Mouse (Mus musculus) lung, embryonic 16.5 days (tissue): ENCODE data around the gene Ryr2. TPM values are rescaled to one million over a fixed set of nuclear protein-coding genes. Genes with fewer than 3 reads are reported as not detected.

Experiments
- ATAC-seq: fragments of 200-750 bp; cut with Nextera tagmentation; 2 replicates; pipeline ENCODE4 v1.8.0; 2017; ENCODE audit warnings: low read depth, mild to moderate bottlenecking, moderate library complexity
- H3K27ac ChIP-seq: fragments of 300-500 bp; sonication (generic); 2 replicates; pipeline ENCODE4 v1.5.1; 2014; ENCODE audit warnings: mild to moderate bottlenecking, control low read depth, low read length
- H3K27me3 ChIP-seq: fragments of 300-500 bp; sonication (generic); 2 replicates; pipeline ENCODE4 v1.6.1; 2014; ENCODE audit warnings: low read depth, low read length, mixed read lengths; ENCODE audit not compliant: control insufficient read depth, insufficient read depth
- H3K36me3 ChIP-seq: fragments of 300-500 bp; sonication (generic); 2 replicates; pipeline ENCODE4 v1.6.1; 2014; ENCODE audit warnings: low read length; ENCODE audit not compliant: control insufficient read depth, insufficient read depth
- H3K4me1 ChIP-seq: fragments of 300-500 bp; sonication (generic); replicated peaks from 2 replicates; pipeline ENCODE4 v1.6.1; 2014; ENCODE audit warnings: low read length, mixed read lengths; ENCODE audit not compliant: control insufficient read depth, insufficient read depth
- H3K4me2 ChIP-seq: fragments of 300-500 bp; sonication (generic); 2 replicates; pipeline ENCODE4 v1.6.1; 2014; ENCODE audit warnings: low read depth, low read length, control low read depth
- H3K4me3 ChIP-seq: fragments of 300-500 bp; sonication (generic); 2 replicates; pipeline ENCODE4 v1.5.1; 2014; ENCODE audit warnings: mild to moderate bottlenecking, low read length, control low read depth
- H3K9ac ChIP-seq: fragments of 300-500 bp; sonication (generic); 2 replicates; pipeline ENCODE4 v1.6.1; 2014; ENCODE audit warnings: low read length, control low read depth
- H3K9me3 ChIP-seq: fragments of 300-500 bp; sonication (generic); 2 replicates; pipeline ENCODE4 v1.6.1; 2016; ENCODE audit warnings: low read length; ENCODE audit not compliant: control insufficient read depth
- WGBS: fragments of 180-500 bp; shearing (Covaris S2); extraction: QIAGEN DNeasy Blood & Tissue Kit; methylation state at CpG from one replicate; pipeline ENCODE4 v1.1.7; 2014; 5-methylcytosine and 5-hydroxymethylcytosine counted together
- polyA plus RNA-seq: library from polyadenylated mRNA; unstranded; fragments of >200 nt; fragmentation: Nextera tagmentation; extraction: Ambion mirVana; gene quantifications from 2 replicates; pipeline ENCODE4 v1.2.1, GENCODE M21; 2015

Gene Ryr2
- polyA plus RNA-seq, 1 experiment from 2014 or later, result 1.5 TPM

- H3K9ac ChIP-seq, result no peak overlapping the region
- no peak overlapping the region for H3K4me2 ChIP-seq
- no peaks in the 10 kb centered on the region for H3K9me3 ChIP-seq
- ATAC-seq, result no peak
- H3K4me3 ChIP-seq, result no peak overlapping the region
- no peaks in the 10 kb centered on the region for H3K36me3 ChIP-seq
- no peaks in the 10 kb centered on the region for H3K4me1 ChIP-seq
- WGBS, result 52% methylated on average over 2 of the region's 2 CpGs
- H3K27ac ChIP-seq, result no peak overlapping the region
- no peaks in the 10 kb centered on the region for H3K27me3 ChIP-seq
Observed at GRCm38 (mm10) chr13:11900631-11901030, 206.1 kb downstream of the Ryr2 start.

GRCm38 (mm10) chr13:11895631-11896030 lies 211.1 kb downstream of the Ryr2 start:
- no peak overlapping the region for H3K27ac ChIP-seq
- H3K4me3 ChIP-seq, result no peak overlapping the region
- H3K36me3 ChIP-seq, result no peaks in the 10 kb centered on the region
- no peak overlapping the region for H3K4me2 ChIP-seq
- H3K27me3 ChIP-seq, result no peaks in the 10 kb centered on the region
- 81% methylated on average over 1 of the region's 1 CpGs for WGBS
- H3K4me1 ChIP-seq, result no peaks in the 10 kb centered on the region
- H3K9ac ChIP-seq, result no peak overlapping the region
- H3K9me3 ChIP-seq, result no peaks in the 10 kb centered on the region
- no peak for ATAC-seq

- ATAC-seq, result no peak
- H3K9ac ChIP-seq, result no peak overlapping the region
- H3K36me3 ChIP-seq, result no peaks in the 10 kb centered on the region
- no peaks in the 10 kb centered on the region for H3K4me1 ChIP-seq
- WGBS, result 88% methylated on average over 3 of the region's 3 CpGs
- no peak overlapping the region for H3K27ac ChIP-seq
- no peaks in the 10 kb centered on the region for H3K9me3 ChIP-seq
- no peak overlapping the region for H3K4me3 ChIP-seq
- H3K27me3 ChIP-seq, result no peaks in the 10 kb centered on the region
- H3K4me2 ChIP-seq, result no peak overlapping the region
Observed at GRCm38 (mm10) chr13:11891739-11892138, 215.0 kb downstream of the Ryr2 start.

- Histone ChIP-seq H3K36me3 (no peaks in the 10 kb centered on the region), H3K4me3 (no peak overlapping the region), H3K9ac (no peak overlapping the region), H3K9me3 (no peaks in the 10 kb centered on the region), H3K4me1 (no peaks in the 10 kb centered on the region), H3K4me2 (no peak overlapping the region), H3K27me3 (no peaks in the 10 kb centered on the region), H3K27ac (no peak overlapping the region)
- no peak for ATAC-seq
- WGBS, result 55% methylated on average over 3 of the region's 3 CpGs
Observed at GRCm38 (mm10) chr13:11891115-11891514, 215.6 kb downstream of the Ryr2 start.

DNA sequence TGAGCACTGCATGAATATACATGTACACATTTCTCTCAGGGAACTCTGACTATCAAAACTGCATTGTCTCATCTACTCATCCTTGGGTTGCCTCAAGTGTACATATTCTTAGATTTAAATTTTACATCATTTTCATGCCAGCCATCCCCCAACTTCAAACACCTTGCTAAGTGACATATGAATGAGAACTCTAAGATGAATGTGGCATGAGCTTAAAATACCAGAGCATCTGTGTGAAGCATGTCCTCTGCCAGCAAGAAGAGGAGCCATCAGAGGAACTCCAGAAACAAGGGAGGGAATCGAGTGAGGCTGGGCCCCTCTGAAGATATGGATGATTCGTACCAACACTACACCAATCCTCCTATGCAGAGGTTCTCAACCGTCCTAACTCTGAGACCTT lies 222.6 kb downstream of the Ryr2 start:
- Histone ChIP-seq H3K36me3 (no peaks in the 10 kb centered on the region), H3K27ac (no peak overlapping the region), H3K4me2 (no peak overlapping the region), H3K27me3 (no peaks in the 10 kb centered on the region), H3K9me3 (no peaks in the 10 kb centered on the region), H3K9ac (no peak overlapping the region), H3K4me3 (no peak overlapping the region), H3K4me1 (no peaks in the 10 kb centered on the region)
- no peak for ATAC-seq
- 87% methylated on average over 3 of the region's 3 CpGs for WGBS

GRCm38 (mm10) chr13:11882359-11882758 lies 224.4 kb downstream of the Ryr2 start:
- WGBS, result 83% methylated on average over 4 of the region's 4 CpGs
- no peak overlapping the region for H3K4me2 ChIP-seq
- no peak for ATAC-seq
- H3K27me3 ChIP-seq, result no peaks in the 10 kb centered on the region
- H3K9me3 ChIP-seq, result no peaks in the 10 kb centered on the region
- H3K27ac ChIP-seq, result no peak overlapping the region
- no peak overlapping the region for H3K4me3 ChIP-seq
- H3K4me1 ChIP-seq, result no peaks in the 10 kb centered on the region
- no peaks in the 10 kb centered on the region for H3K36me3 ChIP-seq
- H3K9ac ChIP-seq, result no peak overlapping the region

DNA sequence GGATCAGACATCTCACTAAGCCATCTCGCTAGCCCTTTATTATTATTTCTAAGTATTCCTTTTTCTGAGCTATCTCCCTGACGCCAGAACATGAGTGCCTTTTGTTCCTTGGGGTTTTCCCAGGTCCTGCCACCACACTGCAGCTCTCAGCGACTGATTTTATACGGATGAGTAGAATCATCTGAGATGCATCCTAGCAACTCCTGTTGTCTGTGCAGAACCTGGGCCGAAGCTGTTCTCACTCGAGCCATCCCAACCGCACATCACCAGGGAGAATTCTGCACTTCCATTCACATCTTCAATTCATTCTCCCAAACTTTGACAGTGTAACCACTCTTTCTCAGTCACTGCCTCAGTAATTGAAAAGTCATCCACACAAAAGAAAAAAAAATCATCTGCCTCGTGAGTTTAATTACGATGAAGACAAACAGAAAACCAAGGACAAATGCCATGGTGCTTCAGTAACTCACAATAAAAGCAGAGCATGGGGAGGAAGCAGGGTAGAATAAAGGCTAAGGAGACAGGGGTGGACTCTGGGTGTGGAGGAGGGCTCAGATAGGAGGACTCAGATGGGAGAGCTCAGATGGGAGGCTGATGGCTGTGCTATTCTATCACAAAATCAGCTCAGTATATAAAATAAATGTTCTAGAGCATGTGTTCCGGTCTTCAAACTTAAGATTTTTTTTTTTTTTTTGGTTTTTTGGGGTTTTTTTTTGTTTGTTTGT lies 226.1 kb downstream of the Ryr2 start:
- ATAC-seq, result no peak
- H3K36me3 ChIP-seq, result no peaks in the 10 kb centered on the region
- no peak overlapping the region for H3K27ac ChIP-seq
- no peak overlapping the region for H3K9ac ChIP-seq
- no peaks in the 10 kb centered on the region for H3K9me3 ChIP-seq
- no peaks in the 10 kb centered on the region for H3K27me3 ChIP-seq
- H3K4me3 ChIP-seq, result no peak overlapping the region
- no peak overlapping the region for H3K4me2 ChIP-seq
- WGBS, result 86% methylated on average over 10 of the region's 10 CpGs
- H3K4me1 ChIP-seq, result no peaks in the 10 kb centered on the region

- Histone ChIP-seq H3K4me1 (no peaks in the 10 kb centered on the region), H3K27ac (no peak overlapping the region), H3K9me3 (no peaks in the 10 kb centered on the region), H3K4me3 (no peak overlapping the region), H3K4me2 (no peak overlapping the region), H3K9ac (no peak overlapping the region), H3K36me3 (no peaks in the 10 kb centered on the region), H3K27me3 (no peaks in the 10 kb centered on the region)
- ATAC-seq, result no peak
- 78% methylated on average over 3 of the region's 3 CpGs for WGBS
Observed at GRCm38 (mm10) chr13:11879037-11879436, 227.7 kb downstream of the Ryr2 start.

DNA sequence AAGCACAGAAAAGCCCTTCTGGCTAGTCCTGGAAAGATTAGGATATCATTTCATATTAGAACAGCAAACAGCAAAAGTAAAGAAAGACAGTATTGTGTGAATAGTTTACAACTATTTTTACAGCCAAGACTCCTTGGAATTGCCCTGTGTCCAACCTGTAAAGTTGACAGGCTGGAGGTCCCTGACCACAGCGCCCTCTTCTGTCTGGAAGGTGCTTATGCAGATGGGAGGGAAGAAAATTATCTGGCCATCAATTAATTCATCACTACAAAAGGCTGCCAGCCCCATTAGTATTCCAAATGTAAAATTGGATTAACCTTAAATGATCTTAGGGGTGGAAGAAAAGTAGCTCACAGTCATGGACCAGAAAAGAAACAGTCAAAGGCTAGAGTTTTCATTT lies 231.9 kb downstream of the Ryr2 start:
- H3K27me3 ChIP-seq, result no peaks in the 10 kb centered on the region
- no peak overlapping the region for H3K4me3 ChIP-seq
- no peak for ATAC-seq
- H3K9me3 ChIP-seq, result no peaks in the 10 kb centered on the region
- H3K9ac ChIP-seq, result no peak overlapping the region
- 12% methylated on average over 1 of the region's 1 CpGs for WGBS
- H3K27ac ChIP-seq, result no peak overlapping the region
- H3K36me3 ChIP-seq, result no peaks in the 10 kb centered on the region
- H3K4me1 ChIP-seq, result no peaks in the 10 kb centered on the region
- H3K4me2 ChIP-seq, result no peak overlapping the region

GRCm38 (mm10) chr13:11869971-11870370 lies 236.8 kb downstream of the Ryr2 start:
- no peak overlapping the region for H3K9ac ChIP-seq
- no peak for ATAC-seq
- no peak overlapping the region for H3K4me3 ChIP-seq
- H3K9me3 ChIP-seq, result no peaks in the 10 kb centered on the region
- H3K4me1 ChIP-seq, result no peaks in the 10 kb centered on the region
- no peaks in the 10 kb centered on the region for H3K36me3 ChIP-seq
- 73% methylated on average over 1 of the region's 1 CpGs for WGBS
- no peak overlapping the region for H3K27ac ChIP-seq
- no peak overlapping the region for H3K4me2 ChIP-seq
- no peaks in the 10 kb centered on the region for H3K27me3 ChIP-seq
